Mouse (Mus musculus): Measurements from ENCODE around the gene Wasl.

Gene Wasl

DNA sequence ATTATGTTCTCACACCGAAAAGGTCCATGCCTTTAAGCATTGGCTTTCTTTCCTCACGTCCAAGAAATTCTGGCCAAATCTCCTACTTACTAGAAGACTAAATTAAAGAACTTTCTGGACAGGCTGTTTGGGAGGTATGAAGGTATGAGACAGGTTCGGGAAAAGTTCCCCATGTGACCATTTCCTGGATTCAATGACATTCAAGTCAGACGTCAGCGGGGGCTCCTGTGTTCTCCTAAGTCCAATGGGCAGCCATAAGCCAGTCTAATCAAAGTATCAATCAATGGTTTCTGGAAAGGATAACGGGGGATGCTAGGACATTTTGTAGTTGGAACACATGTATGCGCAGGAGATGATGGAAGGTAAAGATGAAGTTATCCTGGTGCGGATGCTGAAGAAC lies 59.2 kb downstream of the Wasl start:
- DNase-seq (ENCODE audit: low read depth in 1 of 2, low spot score in 2 of 2), result no peak

DNA sequence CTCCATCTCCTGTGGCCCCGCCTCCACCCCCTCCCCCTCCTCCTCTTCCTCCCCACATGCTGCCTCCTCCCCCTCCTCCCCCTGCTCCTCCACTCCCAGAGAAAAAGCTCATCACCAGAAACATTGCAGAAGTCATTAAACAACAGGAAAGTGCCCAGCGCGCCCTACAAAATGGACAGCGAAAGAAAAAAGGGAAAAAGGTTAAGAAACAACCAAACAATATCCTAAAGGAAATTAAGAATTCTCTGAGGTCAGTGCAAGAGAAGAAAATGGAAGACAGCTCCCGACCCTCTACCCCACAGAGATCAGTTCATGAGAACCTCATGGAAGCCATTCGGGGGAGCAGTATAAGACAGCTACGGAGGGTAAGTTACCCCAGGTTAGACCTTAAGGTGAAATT lies 60.5 kb downstream of the Wasl start:
- no peak for DNase-seq (ENCODE audit: low read depth in 1 of 2, low spot score in 2 of 2)

DNA sequence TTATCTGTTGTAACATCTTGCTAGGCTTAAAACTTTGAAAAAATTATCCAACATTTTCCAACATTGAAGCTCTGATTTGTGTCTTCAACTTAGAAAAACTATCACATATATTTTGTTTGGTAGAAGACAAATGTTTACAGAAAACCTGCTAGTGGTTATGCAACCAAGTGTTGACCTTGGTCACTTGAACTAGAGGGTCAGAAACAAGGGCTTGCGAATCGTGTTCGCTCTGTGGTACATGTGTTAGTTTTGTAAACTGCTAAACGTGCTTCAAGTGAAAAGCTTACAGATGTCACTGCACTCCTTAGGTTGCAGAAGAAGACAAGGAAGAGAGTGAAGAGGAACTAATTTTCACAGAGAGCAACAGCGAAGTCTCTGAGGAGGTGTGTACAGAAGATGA lies 61.8 kb downstream of the Wasl start:
- no peak for DNase-seq (ENCODE audit: low read depth in 1 of 2, low spot score in 2 of 2)

DNA sequence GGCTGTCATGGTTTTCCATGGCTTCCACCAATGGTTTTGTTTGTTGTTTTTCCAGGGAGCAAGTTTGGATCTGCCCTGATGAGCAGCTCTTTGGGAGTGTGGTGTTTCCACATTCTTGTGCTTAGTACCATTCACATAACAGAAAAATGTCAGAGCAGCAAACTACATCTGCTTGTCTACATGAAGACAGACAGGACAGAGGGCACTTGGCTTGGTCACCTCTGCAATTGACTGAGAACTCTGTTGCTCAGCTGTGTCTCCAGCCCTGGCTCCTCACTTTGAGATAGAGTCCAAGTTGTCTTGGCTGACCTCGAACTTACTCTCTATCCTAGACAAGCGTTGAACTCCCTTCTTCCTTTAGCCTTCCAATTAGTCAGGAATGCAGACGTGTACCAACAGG lies 62.5 kb downstream of the Wasl start:
- DNase-seq (ENCODE audit: low read depth in 1 of 2, low spot score in 2 of 2), result no peak

DNA sequence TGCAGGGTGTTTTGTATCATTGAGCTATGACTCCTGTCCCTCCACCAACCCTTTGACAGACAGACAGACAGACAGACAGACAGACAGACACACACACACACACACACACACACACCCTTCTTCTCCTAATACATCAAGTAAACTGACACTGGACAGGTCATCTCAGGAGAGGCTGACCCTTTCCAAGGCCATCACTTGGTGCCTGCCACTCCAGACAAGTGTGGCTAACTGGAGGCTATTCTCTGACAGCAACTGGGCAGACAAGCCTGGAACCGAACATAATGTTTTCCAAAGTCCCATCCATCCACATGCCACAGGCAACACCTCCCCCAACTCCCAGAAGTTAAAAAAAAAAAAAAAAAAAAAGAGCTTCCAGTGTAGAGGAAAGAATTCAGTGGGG lies 63.1 kb downstream of the Wasl start:
- no peak for DNase-seq (ENCODE audit: low read depth in 1 of 2, low spot score in 2 of 2)

DNA sequence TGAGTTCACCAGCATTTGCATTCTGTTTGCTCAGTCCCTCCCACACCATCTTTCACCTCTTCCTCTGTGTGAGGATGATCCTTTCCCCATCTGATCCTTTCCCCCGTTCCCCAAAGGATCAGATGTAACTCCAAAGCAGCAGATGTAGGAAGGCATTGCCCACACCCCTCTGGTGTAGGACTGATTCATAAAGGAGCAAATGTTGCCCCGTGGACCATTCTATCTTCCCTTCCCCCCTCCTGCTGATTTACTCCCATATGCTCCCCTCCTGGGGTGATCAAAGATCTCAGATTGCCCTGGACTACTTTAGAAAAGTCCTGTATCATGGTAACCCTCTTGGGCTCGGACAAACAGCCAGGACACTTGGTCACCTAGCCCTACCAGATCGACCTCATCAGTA lies 64.1 kb downstream of the Wasl start:
- DNase-seq (ENCODE audit: low read depth in 1 of 2, low spot score in 2 of 2), result no peak

DNA sequence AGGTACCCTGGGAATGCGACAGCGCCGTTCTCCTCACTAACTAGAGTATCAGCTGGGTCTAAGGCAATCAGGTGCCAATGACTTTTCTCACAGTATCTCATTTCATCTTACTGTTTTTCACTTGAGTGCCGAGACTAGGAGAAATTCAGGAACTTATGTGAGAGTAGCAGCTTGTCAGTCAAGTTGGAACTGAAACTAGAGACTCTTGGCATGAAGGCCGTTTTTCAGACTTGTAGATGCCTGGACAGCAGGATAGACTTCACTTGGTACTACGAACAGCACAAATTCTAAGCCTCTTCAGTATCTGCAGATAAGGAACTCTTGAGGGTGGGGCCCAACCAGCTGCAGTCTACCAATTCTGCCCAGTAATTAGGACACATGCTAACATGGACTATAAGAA lies 64.7 kb downstream of the Wasl start:
- DNase-seq (ENCODE audit: low read depth in 1 of 2, low spot score in 2 of 2), result no peak

DNA sequence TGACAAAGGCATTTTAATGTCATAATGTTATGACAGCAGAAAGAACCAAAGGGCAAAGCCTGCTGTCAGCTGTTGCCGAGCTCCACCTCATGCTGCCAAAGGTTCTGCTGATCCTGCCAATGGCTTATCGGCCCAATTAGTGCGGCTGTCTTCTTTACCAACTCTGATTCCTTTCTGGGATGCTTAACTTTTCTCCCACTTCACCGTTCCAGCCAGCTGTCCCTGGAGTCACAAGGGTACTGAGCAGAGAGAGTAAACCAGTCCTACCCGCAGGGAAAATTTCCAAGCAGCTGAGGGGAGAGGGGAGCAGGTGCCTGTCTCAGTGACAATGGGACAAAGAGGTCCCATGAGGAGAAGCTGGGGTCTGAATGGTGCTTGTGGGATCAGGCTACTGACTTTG lies 65.2 kb downstream of the Wasl start:
- DNase-seq (ENCODE audit: low read depth in 1 of 2, low spot score in 2 of 2), result no peak

DNA sequence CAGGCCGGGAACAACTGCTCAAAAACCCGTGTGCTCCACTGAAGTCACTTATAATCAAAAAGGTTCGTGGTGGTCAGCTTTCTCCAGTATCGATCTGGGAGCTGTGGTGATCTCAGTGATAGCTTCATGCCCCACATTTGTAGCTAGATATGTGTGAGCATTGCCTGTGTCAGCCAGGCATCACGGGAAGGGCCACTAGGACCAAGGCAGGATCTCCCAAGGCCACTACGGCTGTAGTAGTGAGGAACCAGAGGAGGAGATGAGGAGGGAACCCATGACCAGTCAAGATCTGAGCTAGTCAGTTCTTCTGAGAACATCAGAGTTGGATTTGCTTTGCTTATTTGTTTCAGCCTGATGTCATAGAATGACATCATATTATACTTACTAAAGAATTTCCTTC lies 65.6 kb downstream of the Wasl start:
- DNase-seq (ENCODE audit: low read depth in 1 of 2, low spot score in 2 of 2), result no peak

DNA sequence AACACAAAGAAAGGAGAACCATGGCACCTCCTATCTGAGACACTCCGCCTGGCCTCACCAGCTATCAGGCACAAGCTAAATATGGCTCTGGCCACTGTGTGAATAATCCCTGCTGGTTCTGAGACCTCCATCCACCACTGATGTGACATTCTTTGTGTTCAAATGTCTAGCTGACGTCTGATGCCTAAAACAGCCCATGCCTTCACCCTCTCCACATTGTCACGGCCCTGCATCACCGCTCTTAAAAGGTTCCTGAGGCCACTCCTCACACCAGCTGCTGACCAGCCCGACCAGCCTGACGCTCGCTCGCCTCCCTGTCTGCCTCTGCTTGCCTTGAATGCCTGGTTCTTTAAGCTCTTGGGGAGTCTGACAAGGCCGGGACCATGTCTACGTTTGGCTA lies 67.3 kb downstream of the Wasl start, which contains the start of gene Lmod2:
Gene Lmod2, plus strand, starts transcription at position 263 of the 400 bp plus-strand sequence.
- no peak for DNase-seq (ENCODE audit: low read depth in 1 of 2, low spot score in 2 of 2)

DNA sequence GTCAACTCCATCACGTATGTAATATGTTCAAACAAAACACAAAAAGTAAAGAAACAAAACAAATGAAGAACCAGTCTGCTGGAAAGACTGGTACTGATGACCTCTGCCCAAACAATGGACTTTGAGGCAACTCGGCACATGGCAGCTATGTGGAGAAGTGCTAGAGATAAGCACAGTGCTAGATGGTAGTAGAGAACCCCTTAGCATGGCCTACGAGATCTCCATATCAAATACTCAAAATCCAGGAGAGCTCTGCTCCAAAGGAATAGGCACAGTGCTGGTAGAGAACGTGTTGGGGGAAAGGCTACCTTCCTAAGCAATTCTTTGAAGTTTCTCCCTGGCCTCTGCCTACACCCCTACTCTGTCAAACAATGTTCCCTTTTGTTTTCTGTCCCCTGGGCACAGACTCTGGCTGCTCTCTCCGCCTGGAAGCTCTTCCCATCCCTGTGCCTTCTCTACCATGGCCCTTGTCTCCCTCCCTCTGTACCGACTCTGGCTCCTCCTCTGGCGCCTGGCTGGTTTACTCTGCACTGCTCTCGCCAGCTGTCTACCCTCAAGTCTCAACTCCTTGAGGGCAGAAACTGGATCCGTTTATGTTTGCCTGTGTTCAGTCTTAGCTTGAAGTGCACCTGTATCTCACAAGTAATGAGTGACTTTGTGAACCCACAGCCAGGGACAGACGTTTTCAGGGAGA lies 73.1 kb downstream of the Wasl start:
- no peak for DNase-seq (ENCODE audit: low read depth in 1 of 2, low spot score in 2 of 2)

DNA sequence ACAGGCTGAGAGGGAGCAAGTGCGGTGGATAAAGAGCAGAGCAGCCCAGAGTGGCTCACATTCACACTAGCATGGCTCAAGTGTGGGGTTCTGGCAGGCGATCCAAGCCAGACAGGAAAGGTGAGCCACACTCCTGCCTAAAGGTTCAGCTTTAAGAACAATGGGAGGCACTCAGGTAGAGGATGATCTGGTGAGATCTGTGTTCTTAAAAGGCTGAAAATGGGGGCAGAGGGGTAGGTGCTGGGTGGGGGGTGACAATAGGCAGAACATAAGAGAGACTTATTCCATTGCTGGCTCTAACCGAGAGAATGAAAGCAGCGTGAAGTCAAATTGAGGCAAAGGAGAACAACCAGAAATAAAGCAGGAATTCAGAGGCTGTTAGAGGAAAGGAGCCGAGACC lies 74.5 kb downstream of the Wasl start:
- DNase-seq (ENCODE audit: low read depth in 1 of 2, low spot score in 2 of 2), result no peak

DNA sequence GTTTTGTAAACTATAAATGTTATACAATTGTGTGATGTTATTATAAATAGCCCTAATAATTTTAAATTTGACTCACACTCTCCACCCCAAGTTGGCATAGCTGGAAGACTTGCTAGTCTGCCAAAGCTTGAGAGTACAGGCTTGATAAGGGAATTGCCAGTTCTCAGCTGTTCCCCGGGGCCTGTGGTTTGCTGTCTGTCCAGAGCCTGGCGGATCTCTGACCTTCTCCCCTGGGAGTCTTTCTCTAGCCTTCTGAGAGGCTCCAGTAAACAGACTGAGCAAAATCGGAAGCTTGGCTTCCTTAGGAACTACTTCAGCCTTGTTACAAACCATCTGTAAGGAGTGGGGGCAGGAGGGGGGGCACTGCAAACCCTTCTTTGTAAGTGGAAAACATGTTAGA lies 77.9 kb downstream of the Wasl start:
- no peak for DNase-seq (ENCODE audit: low read depth in 1 of 2, low spot score in 2 of 2)

DNA sequence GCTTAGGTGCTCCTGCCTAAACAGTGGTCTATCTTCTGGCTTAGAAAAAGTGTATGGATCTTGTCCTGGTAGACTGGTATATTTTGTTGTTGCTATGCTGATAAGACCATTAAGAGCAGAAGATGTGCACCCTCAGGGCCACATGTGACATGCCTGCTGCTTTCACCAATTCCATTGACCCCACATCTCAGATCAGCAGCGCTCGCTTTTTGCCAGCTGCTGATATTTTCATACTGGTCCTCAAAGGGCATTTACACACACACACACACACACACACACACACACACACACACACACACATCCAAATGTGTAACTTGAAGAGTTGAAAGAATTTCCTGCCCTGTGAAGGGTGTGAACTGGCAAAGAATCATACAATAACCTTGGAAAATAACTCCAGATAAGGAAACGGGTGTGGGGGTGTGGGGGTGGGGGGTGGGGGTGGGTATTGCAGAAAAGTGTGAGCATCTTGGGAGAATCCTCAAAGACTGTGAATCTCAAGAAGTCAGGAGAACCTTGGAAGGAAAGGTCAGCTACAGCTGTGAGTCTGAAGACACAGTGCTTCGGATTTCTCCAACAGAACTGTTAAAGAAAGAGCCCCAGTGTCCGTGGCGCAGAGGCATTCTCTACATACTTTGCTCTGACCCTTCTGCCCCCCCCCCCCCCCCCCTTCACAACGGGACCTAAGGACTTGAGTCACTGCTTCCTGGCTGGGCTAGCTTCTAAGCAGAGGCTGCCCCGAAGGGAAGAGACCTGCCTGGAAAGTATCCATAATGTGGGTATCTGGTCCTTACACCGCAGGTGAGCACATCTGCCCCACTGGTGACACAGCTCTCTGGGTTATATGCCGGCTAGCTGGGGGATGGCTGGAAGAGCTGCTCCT lies 79.1 kb downstream of the Wasl start:
- DNase-seq (ENCODE audit: low read depth in 1 of 2, low spot score in 2 of 2), result no peak

DNA sequence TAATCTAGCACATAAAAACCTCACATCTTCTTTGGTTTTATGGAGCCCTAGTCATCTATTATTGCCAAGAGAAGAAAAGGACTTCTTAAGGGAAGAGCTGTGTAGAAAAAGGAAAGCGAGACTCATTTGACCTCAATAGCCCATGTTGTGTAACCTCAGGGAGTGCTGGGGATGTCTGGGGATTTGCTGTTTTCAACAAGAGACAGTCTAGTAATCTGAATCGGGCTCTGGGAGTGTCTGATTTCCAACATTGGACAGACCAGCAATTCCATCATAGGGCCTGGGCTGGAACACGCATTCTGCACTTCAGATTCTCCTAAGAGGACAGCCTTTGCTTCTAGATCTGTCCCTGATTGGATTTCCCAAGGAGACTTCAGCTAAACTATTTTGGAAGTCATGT lies 81.4 kb downstream of the Wasl start:
- no peak for DNase-seq (ENCODE audit: low read depth in 1 of 2, low spot score in 2 of 2)

DNA sequence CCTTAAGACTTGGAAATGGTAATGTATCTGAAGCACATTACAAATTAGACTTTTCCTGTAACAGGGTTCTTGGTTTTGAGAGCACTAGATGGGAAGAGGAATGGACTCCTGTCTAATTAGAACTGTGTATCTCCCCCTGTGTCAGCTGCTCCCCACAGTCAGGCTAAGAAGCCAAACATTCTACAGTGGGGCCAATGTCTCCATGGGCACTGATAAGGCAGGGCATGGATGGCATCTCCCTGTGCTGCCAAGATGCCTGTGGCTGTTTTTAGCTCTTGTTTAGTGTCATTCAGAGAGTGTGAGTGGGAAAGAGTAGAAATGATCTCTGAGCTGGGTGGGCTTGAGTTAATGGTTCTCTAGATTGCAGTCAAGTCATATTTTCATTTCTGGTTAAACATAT lies 91.5 kb downstream of the Wasl start:
- no peak for DNase-seq (ENCODE audit: low read depth in 1 of 2, low spot score in 2 of 2)

DNA sequence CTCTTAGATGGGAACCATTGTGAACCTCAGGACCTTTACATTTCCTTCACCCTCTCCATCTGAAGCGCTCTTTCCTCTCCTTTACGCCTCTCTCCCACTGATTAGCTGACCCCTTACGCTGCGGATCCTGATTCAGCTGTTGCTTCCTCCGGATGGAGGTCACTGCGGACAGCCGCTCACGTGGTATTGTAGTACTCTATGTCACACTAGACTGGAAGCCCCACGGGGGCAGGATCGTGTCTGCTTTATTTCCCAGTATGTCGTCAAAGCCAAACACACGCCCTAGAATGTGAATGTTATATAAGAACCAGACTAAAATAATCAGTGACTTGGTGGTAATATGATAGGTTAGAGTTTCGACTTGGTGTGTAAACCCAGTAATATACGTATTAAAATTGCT lies 92.4 kb downstream of the Wasl start:
- DNase-seq (ENCODE audit: low read depth in 1 of 2, low spot score in 2 of 2), result no peak

DNA sequence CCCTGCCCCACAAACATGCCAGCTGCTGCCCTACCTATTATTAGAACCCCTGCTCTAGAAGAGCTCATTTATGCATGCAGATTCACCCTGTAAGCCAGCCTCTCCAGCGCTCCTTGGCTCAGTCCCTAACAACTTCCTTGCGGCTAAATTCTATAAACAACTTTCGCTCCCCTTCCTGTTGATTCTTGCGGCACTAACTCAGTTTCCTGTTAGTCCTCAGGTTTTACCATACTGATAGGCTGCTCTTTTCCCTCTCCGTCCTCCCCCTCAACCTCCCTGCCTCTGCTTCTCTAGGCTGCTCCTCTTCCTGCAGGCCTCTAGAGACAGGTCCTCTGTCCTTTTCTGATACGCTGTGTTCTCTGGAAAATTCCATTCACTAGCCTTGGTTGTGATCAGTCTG lies 93.7 kb downstream of the Wasl start:
- no peak for DNase-seq (ENCODE audit: low read depth in 1 of 2, low spot score in 2 of 2)

DNA sequence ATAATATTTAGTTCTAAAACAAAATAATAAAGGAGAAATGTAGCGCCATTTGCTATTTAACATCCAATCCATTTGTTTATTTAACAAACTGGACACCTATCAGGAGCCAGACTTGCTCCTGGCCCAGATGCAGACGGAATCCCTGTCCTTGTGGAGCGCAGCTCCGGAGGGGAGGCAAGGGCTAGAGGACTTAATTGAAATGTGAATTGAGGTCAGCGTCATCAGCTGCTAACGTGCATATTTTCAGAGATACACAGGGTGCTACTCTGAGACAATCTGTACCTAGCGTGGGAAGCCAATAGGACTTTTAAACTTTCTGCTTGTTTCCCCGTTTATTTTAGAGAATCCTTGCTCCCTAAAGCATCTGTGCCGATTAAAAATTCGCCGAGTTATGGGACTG lies 94.5 kb downstream of the Wasl start:
- no peak for DNase-seq (ENCODE audit: low read depth in 1 of 2, low spot score in 2 of 2)

DNA sequence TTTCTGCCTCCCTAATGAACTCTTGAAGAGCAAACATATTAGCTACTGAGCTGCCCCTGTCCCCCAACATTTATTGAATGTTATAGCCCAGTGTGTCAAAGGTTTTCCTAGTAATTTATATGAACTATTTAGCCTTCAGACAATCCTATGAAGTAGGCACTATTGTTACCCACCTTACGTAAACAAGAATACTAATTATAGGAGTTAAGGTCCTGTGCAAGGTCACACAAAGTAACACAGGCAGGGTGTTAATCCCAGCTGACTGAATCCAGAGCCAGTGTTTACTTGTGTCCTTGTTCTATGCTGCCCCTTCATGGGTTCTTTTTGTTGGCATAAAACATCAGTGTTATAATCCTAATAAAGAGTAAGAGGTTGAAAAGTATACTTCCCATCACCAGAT lies 95.1 kb downstream of the Wasl start:
- no peak for DNase-seq (ENCODE audit: low read depth in 1 of 2, low spot score in 2 of 2)

DNA sequence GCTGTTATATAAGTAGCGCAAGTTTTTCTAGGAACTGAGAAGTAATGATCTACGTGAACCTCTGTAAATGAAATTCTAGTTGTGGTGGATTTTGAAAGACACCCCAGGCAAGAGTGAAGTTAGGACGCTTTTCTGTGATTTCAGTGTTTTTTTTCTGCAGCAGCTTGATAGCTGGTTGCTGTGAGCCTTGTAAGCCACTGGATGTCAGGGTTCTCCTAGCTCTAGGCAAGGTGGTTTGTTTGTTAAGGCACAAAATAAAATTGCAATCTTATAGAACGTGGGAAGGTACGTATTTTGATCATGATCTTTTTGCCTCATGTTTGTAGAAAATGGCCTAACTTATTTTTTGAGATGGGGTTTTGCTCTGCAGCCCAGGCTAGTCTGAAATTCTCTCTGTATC lies 95.8 kb downstream of the Wasl start:
- no peak for DNase-seq (ENCODE audit: low read depth in 1 of 2, low spot score in 2 of 2)

DNA sequence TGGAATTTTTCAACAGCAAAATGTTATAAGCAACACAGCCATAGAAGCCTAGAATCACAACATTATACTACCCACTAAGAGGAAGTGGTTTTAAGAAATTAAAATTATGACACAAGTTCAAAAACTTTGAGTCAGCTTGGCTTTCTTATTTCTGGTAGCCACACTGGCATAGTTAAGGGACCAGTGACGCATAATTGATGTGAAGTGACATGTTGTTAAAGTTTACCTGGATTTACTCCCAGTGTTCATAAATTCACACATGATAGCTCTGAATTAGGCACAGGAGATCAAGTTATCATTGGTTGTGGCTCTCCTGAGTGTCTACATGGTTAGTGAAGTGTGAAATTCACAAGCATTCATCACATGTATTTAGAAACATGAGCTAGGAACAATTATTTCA lies 99.9 kb downstream of the Wasl start:
- no peak for DNase-seq (ENCODE audit: low read depth in 1 of 2, low spot score in 2 of 2)

DNA sequence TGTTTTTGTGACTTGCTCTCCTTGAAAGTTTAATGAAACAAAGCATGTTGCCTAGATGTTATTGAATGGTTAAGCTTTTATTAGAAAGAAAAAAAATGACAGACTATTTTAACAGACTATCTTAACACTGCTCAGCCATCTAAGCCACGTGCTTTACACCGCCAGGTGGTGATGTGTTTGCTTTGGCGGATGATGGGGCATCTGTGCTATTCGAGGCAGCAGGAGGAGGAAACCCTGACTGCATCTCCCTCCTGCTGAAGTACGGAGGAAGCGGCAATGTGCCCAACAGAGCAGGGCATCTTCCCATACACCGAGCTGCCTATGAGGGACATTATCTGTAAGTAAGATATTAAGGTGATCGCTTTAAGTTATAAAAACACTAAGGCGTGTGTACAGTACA lies 100.7 kb downstream of the Wasl start:
- no peak for DNase-seq (ENCODE audit: low read depth in 1 of 2, low spot score in 2 of 2)

Measured in monocyte, adult 2 months (primary cell).